Mouse (Mus musculus): ENCODE measurements around the gene Oxct2b. TPM values are rescaled to one million over a fixed set of nuclear protein-coding genes. Genes with fewer than 3 reads are reported as not detected.

Gene Oxct2b
- total and polyA plus RNA-seq, 3 experiments: not detected

DNA sequence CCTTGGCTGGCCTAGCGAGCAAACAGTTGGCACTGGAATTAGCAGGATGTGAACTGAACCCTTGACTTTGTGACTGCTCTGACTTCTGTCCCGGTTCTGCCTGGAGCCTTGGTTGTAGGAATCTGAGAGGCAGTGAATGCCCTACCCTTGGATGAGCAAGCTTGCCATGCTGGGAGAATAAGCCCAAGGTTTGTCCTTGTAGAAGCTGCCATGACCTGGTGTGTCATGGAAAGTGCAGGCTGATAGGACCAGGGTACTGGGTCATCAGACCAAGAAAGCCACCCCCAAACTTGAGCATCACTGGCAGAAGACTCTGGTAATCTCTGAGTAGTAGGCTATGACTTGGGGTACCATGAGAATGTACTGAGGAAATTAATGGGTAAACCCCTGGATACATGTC is 5.2 kb downstream of the Oxct2b start:
- dilution Hi-C loops (cut with MboI; ENCODE audit: extremely low pct_ligation_motif_present, extremely low pct_unique_long_range_greater_than_20kb, low sequenced_read_pairs) (no loop called here), in situ Hi-C loops (cut with MboI; ENCODE audit: low pct_ligation_motif_present, low pct_unique_long_range_greater_than_20kb, low sequenced_read_pairs) (no loop called here)
- no peaks in the 10 kb centered on the region for H3K4me1 ChIP-seq (ENCODE audit: control insufficient read depth in 1 of 2, insufficient read depth in 2 of 2)
- no peak for DNase-seq (ENCODE audit: extremely low read depth)
- TF ChIP-seq MYC (IDR thresholded peaks at IDR 0.05; ENCODE audit: low read depth, low read length) (no peak), ZNF384 (IDR thresholded peaks at IDR 0.05; ENCODE audit: low read depth, low read length) (no peak)
- no peak overlapping the region for H3K9ac ChIP-seq (ENCODE audit: insufficient read depth, low read depth)
- no peak overlapping the region for H3K4me3 ChIP-seq (replicated peaks in 1 of 3; ENCODE audit: low read depth in 2 of 3, low read length in 2 of 3, poor library complexity in 1 of 3)
- H3K4me2 ChIP-seq (ENCODE audit: insufficient read depth, low read depth, poor library complexity, severe bottlenecking): no peak overlapping the region
- H3K27me3 ChIP-seq (replicated peaks): no peaks in the 10 kb centered on the region
- H3K27ac ChIP-seq (ENCODE audit: insufficient read depth, low read depth): no peak overlapping the region
- no peaks in the 10 kb centered on the region for H3K9me3 ChIP-seq (replicated peaks; ENCODE audit: low read length)
- H3K36me3 ChIP-seq (replicated peaks in 1 of 2; ENCODE audit: control insufficient read depth in 1 of 2, insufficient read depth in 1 of 2, low read length in 1 of 2): peaks cover 26 to 46% of the 10 kb centered on the region in 2 experiments
- H3K79me2 ChIP-seq (replicated peaks; ENCODE audit: control insufficient read depth, extremely low read depth, insufficient read depth, poor library complexity, severe bottlenecking): no peaks in the 10 kb centered on the region

DNA sequence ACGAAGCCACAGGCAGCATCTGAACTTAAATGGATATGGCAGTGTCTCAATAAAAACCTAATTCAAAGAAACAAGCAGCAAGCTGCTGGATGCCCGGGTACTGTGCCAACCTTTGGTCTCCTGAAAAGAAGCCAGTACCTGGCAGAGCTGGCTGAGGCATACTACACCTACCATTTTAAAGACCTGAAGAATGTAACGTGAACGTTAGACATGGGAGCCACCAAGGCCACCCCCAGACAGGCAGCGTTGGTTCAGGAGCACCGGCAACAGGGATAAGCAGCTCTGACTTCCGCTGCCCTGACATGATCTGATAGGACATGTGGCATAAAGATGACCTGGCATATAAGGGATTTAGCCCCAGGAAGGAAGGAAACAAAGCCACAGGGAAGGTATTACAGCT is 10.6 kb downstream of the Oxct2b start:
- no peaks in the 10 kb centered on the region for H3K27me3 ChIP-seq (replicated peaks)
- TF ChIP-seq SMC3 (IDR thresholded peaks at IDR 0.05; ENCODE audit: low read depth, low read length) (no peak), TBP (conservative IDR thresholded peaks at IDR 0.05; ENCODE audit: low read depth, low read length) (no peak), POLR2AphosphoS2 (IDR thresholded peaks at IDR 0.05; ENCODE audit: low read depth, low read length) (no peak), RAD21 (IDR thresholded peaks at IDR 0.05; ENCODE audit: low read depth, low read length) (no peak), JUND (conservative IDR thresholded peaks at IDR 0.05; ENCODE audit: low read depth, low read length) (no peak), ZKSCAN1 (IDR thresholded peaks at IDR 0.05; ENCODE audit: borderline replicate concordance, low read depth, low read length) (no peak), SIN3A (IDR thresholded peaks at IDR 0.05; ENCODE audit: low read length) (no peak)
- in situ Hi-C loops (cut with MboI; ENCODE audit: low pct_ligation_motif_present, low pct_unique_long_range_greater_than_20kb, low sequenced_read_pairs) (no loop called here), dilution Hi-C loops (cut with MboI; ENCODE audit: extremely low pct_ligation_motif_present, extremely low pct_unique_long_range_greater_than_20kb, low sequenced_read_pairs) (no loop called here)
- peaks cover 70 to 91% of the 10 kb centered on the region in 2 experiments for H3K36me3 ChIP-seq (replicated peaks in 1 of 2; ENCODE audit: control insufficient read depth in 1 of 2, insufficient read depth in 1 of 2, low read length in 1 of 2)
- no peaks in the 10 kb centered on the region for H3K79me2 ChIP-seq (replicated peaks; ENCODE audit: control insufficient read depth, extremely low read depth, insufficient read depth, poor library complexity, severe bottlenecking)
- no peaks in the 10 kb centered on the region for H3K4me1 ChIP-seq (ENCODE audit: control insufficient read depth in 1 of 2, insufficient read depth in 2 of 2)
- no peak overlapping the region for H3K4me2 ChIP-seq (ENCODE audit: insufficient read depth, low read depth, poor library complexity, severe bottlenecking)
- H3K9ac ChIP-seq (ENCODE audit: insufficient read depth, low read depth): no peak overlapping the region
- no peak overlapping the region for H3K27ac ChIP-seq (ENCODE audit: insufficient read depth, low read depth)
- DNase-seq (ENCODE audit: extremely low read depth): no peak
- H3K4me3 ChIP-seq (replicated peaks in 1 of 3; ENCODE audit: low read depth in 2 of 3, low read length in 2 of 3, poor library complexity in 1 of 3): no peak overlapping the region
- no peaks in the 10 kb centered on the region for H3K9me3 ChIP-seq (replicated peaks; ENCODE audit: low read length)

DNA sequence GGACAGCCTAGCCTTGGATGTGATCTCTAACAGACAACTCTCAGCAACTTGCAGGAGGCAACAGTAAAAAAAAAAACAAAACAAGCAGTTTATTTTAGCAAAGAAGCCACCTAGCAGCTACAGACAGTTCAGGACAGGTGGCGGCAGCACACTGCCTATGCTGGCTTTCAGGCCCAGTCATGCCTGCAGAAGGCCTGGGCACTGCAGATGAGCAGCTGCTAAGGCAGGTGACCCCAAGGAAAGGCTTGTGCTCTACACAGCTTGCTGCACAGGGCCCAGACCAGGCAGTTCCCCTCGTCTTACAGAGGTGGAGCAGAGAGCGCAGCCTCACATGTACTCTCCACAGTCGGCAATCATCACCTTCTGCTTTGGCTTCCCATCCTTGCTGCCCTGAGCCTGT is 11.0 kb downstream of the Oxct2b start:
- dilution Hi-C loops (cut with MboI; ENCODE audit: extremely low pct_ligation_motif_present, extremely low pct_unique_long_range_greater_than_20kb, low sequenced_read_pairs) (no loop called here), in situ Hi-C loops (cut with MboI; ENCODE audit: low pct_ligation_motif_present, low pct_unique_long_range_greater_than_20kb, low sequenced_read_pairs) (no loop called here)
- Histone ChIP-seq H3K4me1 (ENCODE audit: control insufficient read depth in 1 of 2, insufficient read depth in 2 of 2) (no peaks in the 10 kb centered on the region), H3K27ac (ENCODE audit: insufficient read depth, low read depth) (no peak overlapping the region), H3K4me3 (replicated peaks in 1 of 3; ENCODE audit: low read depth in 2 of 3, low read length in 2 of 3, poor library complexity in 1 of 3) (no peak overlapping the region), H3K27me3 (replicated peaks) (no peaks in the 10 kb centered on the region), H3K9ac (ENCODE audit: insufficient read depth, low read depth) (no peak overlapping the region), H3K9me3 (replicated peaks; ENCODE audit: low read length) (no peaks in the 10 kb centered on the region), H3K36me3 (replicated peaks in 1 of 2; ENCODE audit: control insufficient read depth in 1 of 2, insufficient read depth in 1 of 2, low read length in 1 of 2) (peaks cover 74 to 91% of the 10 kb centered on the region in 2 experiments), H3K4me2 (ENCODE audit: insufficient read depth, low read depth, poor library complexity, severe bottlenecking) (no peak overlapping the region), H3K79me2 (replicated peaks; ENCODE audit: control insufficient read depth, extremely low read depth, insufficient read depth, poor library complexity, severe bottlenecking) (no peaks in the 10 kb centered on the region)
- no peak for DNase-seq (ENCODE audit: extremely low read depth)
- TF ChIP-seq MAZ (IDR thresholded peaks at IDR 0.05; ENCODE audit: low read depth, low read length): no peak
- TF ChIP-seq MAX (IDR thresholded peaks at IDR 0.05; ENCODE audit: low read length): no peak
- no peak for TF ChIP-seq E2F4 (IDR thresholded peaks at IDR 0.05; ENCODE audit: insufficient replicate concordance, low read depth, low read length)
- no peak for TF ChIP-seq NELFE (IDR thresholded peaks at IDR 0.05; ENCODE audit: low read depth, low read length)
- no peak for TF ChIP-seq MEF2A (IDR thresholded peaks at IDR 0.05; ENCODE audit: borderline replicate concordance, low read depth, low read length)
- no peak for TF ChIP-seq POLR2A (IDR thresholded peaks at IDR 0.05; ENCODE audit: low read depth, low read length)
- TF ChIP-seq PAX5 (IDR thresholded peaks at IDR 0.05; ENCODE audit: low read length): no peak
- TF ChIP-seq GABPA (IDR thresholded peaks at IDR 0.05; ENCODE audit: insufficient replicate concordance, low read depth, low read length): no peak
- TF ChIP-seq ETS1 (conservative IDR thresholded peaks at IDR 0.05; ENCODE audit: low read depth, low read length): no peak
- no peak for TF ChIP-seq ZMIZ1 (IDR thresholded peaks at IDR 0.05; ENCODE audit: low read depth, low read length)
- no peak for TF ChIP-seq JUN (IDR thresholded peaks at IDR 0.05; ENCODE audit: insufficient read depth, low read depth, low read length)

Measured in CH12.LX (cell line).